Mouse (Mus musculus): ENCODE measurements at regions not wholly inside any gene's neighbourhood (a gene's known extent, or its start where the extent isn't known, plus 50 kb on each side); places are given as distances from the start of the nearest gene placed in this dataset.

GRCm38 (mm10) chr7:39818036-39818435 is 300.5 kb downstream of the Zfp619 start:
- TF ChIP-seq CTCF (IDR thresholded peaks at IDR 0.05; ENCODE audit: extremely low read depth, insufficient read depth, insufficient read length, insufficient replicate concordance) (no peak), POLR2A (IDR thresholded peaks at IDR 0.05; ENCODE audit: low read depth, low read length) (no peak)
- H3K27me3 ChIP-seq (ENCODE audit: control insufficient read depth, insufficient read depth, low read length), result no peaks in the 10 kb centered on the region
- H3K4me1 ChIP-seq (ENCODE audit: control insufficient read depth, insufficient read depth, insufficient read length), result no peaks in the 10 kb centered on the region
- no peak overlapping the region for H3K4me3 ChIP-seq (ENCODE audit: extremely low read depth, insufficient read depth, insufficient read length)
- 61% methylated on average over 3 of the region's 3 CpGs for WGBS
- no peaks in the 10 kb centered on the region for H3K36me3 ChIP-seq (ENCODE audit: control insufficient read depth, insufficient read depth, low read length)
- no peak overlapping the region for H3K27ac ChIP-seq (ENCODE audit: insufficient read depth, low read length)
- DNase-seq (ENCODE audit: low read depth in 1 of 2, low spot score in 2 of 2), result no peak

GRCm38 (mm10) chr7:39822550-39823178 is 305.1 kb downstream of the Zfp619 start:
- H3K4me3 ChIP-seq (ENCODE audit: extremely low read depth, insufficient read depth, insufficient read length), result no peak overlapping the region
- no peaks in the 10 kb centered on the region for H3K27me3 ChIP-seq (ENCODE audit: control insufficient read depth, insufficient read depth, low read length)
- 88% methylated on average over 4 of the region's 4 CpGs for WGBS
- no peaks in the 10 kb centered on the region for H3K4me1 ChIP-seq (ENCODE audit: control insufficient read depth, insufficient read depth, insufficient read length)
- H3K36me3 ChIP-seq (ENCODE audit: control insufficient read depth, insufficient read depth, low read length), result no peaks in the 10 kb centered on the region
- no peak for TF ChIP-seq CTCF (IDR thresholded peaks at IDR 0.05; ENCODE audit: extremely low read depth, insufficient read depth, insufficient read length, insufficient replicate concordance)
- no peak for TF ChIP-seq POLR2A (IDR thresholded peaks at IDR 0.05; ENCODE audit: low read depth, low read length)
- no peak overlapping the region for H3K27ac ChIP-seq (ENCODE audit: insufficient read depth, low read length)
- DNase-seq (ENCODE audit: low read depth in 1 of 2, low spot score in 2 of 2), result no peak

GRCm38 (mm10) chr7:39828378-39828777 is 310.8 kb downstream of the Zfp619 start:
- 67% methylated on average over 6 of the region's 6 CpGs for WGBS
- no peak overlapping the region for H3K27ac ChIP-seq (ENCODE audit: insufficient read depth, low read length)
- no peak for DNase-seq (ENCODE audit: low read depth in 1 of 2, low spot score in 2 of 2)
- TF ChIP-seq POLR2A (IDR thresholded peaks at IDR 0.05; ENCODE audit: low read depth, low read length) (no peak), CTCF (IDR thresholded peaks at IDR 0.05; ENCODE audit: extremely low read depth, insufficient read depth, insufficient read length, insufficient replicate concordance) (no peak)
- no peaks in the 10 kb centered on the region for H3K27me3 ChIP-seq (ENCODE audit: control insufficient read depth, insufficient read depth, low read length)
- H3K36me3 ChIP-seq (ENCODE audit: control insufficient read depth, insufficient read depth, low read length), result no peaks in the 10 kb centered on the region
- H3K4me1 ChIP-seq (ENCODE audit: control insufficient read depth, insufficient read depth, insufficient read length), result no peaks in the 10 kb centered on the region
- no peak overlapping the region for H3K4me3 ChIP-seq (ENCODE audit: extremely low read depth, insufficient read depth, insufficient read length)

- no peak for DNase-seq (ENCODE audit: low read depth in 1 of 2, low spot score in 2 of 2)
- no peak for TF ChIP-seq POLR2A (IDR thresholded peaks at IDR 0.05; ENCODE audit: low read depth, low read length)
- no peak for TF ChIP-seq CTCF (IDR thresholded peaks at IDR 0.05; ENCODE audit: extremely low read depth, insufficient read depth, insufficient read length, insufficient replicate concordance)
- no peaks in the 10 kb centered on the region for H3K4me1 ChIP-seq (ENCODE audit: control insufficient read depth, insufficient read depth, insufficient read length)
- no peaks in the 10 kb centered on the region for H3K27me3 ChIP-seq (ENCODE audit: control insufficient read depth, insufficient read depth, low read length)
- H3K36me3 ChIP-seq (ENCODE audit: control insufficient read depth, insufficient read depth, low read length), result no peaks in the 10 kb centered on the region
- H3K4me3 ChIP-seq (ENCODE audit: extremely low read depth, insufficient read depth, insufficient read length), result no peak overlapping the region
- WGBS, result 86% methylated on average over 2 of the region's 2 CpGs
- H3K27ac ChIP-seq (ENCODE audit: insufficient read depth, low read length), result no peak overlapping the region
These were observed 313.3 kb downstream of the Zfp619 start for GRCm38 (mm10) chr7:39830831-39831230.

- TF ChIP-seq CTCF (IDR thresholded peaks at IDR 0.05; ENCODE audit: extremely low read depth, insufficient read depth, insufficient read length, insufficient replicate concordance) (no peak), POLR2A (IDR thresholded peaks at IDR 0.05; ENCODE audit: low read depth, low read length) (no peak)
- no peaks in the 10 kb centered on the region for H3K36me3 ChIP-seq (ENCODE audit: control insufficient read depth, insufficient read depth, low read length)
- H3K4me1 ChIP-seq (ENCODE audit: control insufficient read depth, insufficient read depth, insufficient read length), result no peaks in the 10 kb centered on the region
- H3K27me3 ChIP-seq (ENCODE audit: control insufficient read depth, insufficient read depth, low read length), result no peaks in the 10 kb centered on the region
- no peak overlapping the region for H3K27ac ChIP-seq (ENCODE audit: insufficient read depth, low read length)
- 89% methylated on average over 3 of the region's 3 CpGs for WGBS
- H3K4me3 ChIP-seq (ENCODE audit: extremely low read depth, insufficient read depth, insufficient read length), result no peak overlapping the region
- no peak for DNase-seq (ENCODE audit: low read depth in 1 of 2, low spot score in 2 of 2)
These were observed 324.4 kb downstream of the Zfp619 start for GRCm38 (mm10) chr7:39841988-39842387.

- Histone ChIP-seq H3K4me1 (ENCODE audit: control insufficient read depth, insufficient read depth, insufficient read length) (no peaks in the 10 kb centered on the region), H3K4me3 (ENCODE audit: extremely low read depth, insufficient read depth, insufficient read length) (no peak overlapping the region), H3K27ac (ENCODE audit: insufficient read depth, low read length) (no peak overlapping the region), H3K36me3 (ENCODE audit: control insufficient read depth, insufficient read depth, low read length) (no peaks in the 10 kb centered on the region), H3K27me3 (ENCODE audit: control insufficient read depth, insufficient read depth, low read length) (no peaks in the 10 kb centered on the region)
- WGBS, result 46% methylated on average over 7 of the region's 7 CpGs
- DNase-seq (ENCODE audit: low read depth in 1 of 2, low spot score in 2 of 2), result no peak
- TF ChIP-seq POLR2A (IDR thresholded peaks at IDR 0.05; ENCODE audit: low read depth, low read length) (no peak), CTCF (IDR thresholded peaks at IDR 0.05; ENCODE audit: extremely low read depth, insufficient read depth, insufficient read length, insufficient replicate concordance) (no peak)
These were observed 330.6 kb downstream of the Zfp619 start for GRCm38 (mm10) chr7:39847914-39848782.

GRCm38 (mm10) chr7:39857301-39857700 is 339.7 kb downstream of the Zfp619 start:
- no peak overlapping the region for H3K27ac ChIP-seq (ENCODE audit: insufficient read depth, low read length)
- H3K27me3 ChIP-seq (ENCODE audit: control insufficient read depth, insufficient read depth, low read length), result no peaks in the 10 kb centered on the region
- H3K36me3 ChIP-seq (ENCODE audit: control insufficient read depth, insufficient read depth, low read length), result no peaks in the 10 kb centered on the region
- no peak for DNase-seq (ENCODE audit: low read depth in 1 of 2, low spot score in 2 of 2)
- H3K4me3 ChIP-seq (ENCODE audit: extremely low read depth, insufficient read depth, insufficient read length), result no peak overlapping the region
- WGBS, result 87% methylated on average over 2 of the region's 2 CpGs
- TF ChIP-seq POLR2A (IDR thresholded peaks at IDR 0.05; ENCODE audit: low read depth, low read length), result no peak
- H3K4me1 ChIP-seq (ENCODE audit: control insufficient read depth, insufficient read depth, insufficient read length), result no peaks in the 10 kb centered on the region
